Mouse (Mus musculus): ENCODE data around the gene Cdk2ap1.

GRCm38 (mm10) chr5:124354574-124355424 is 8.1 kb downstream of the Cdk2ap1 start:
- TF ChIP-seq CTCF (IDR thresholded peaks at IDR 0.05; ENCODE audit: low read depth, low read length) (no peak), POLR2A (IDR thresholded peaks at IDR 0.05; ENCODE audit: extremely low read depth, insufficient read depth, low read length) (no peak)
